Mouse (Mus musculus) 3T3-L1 (cell line): ENCODE data around the gene Psme4.
"Not testable (repeated sequence)": the region's sequence is repeated elsewhere in the genome, so short reads cannot be mapped to it uniquely, and the experiment has no call there.

ENCODE experiments used
- DNase-seq: peaks from one replicate; pipeline ENCODE4 v3.0.0-alpha.2; 2015; ENCODE audit warnings: low read depth, low spot score

Gene Psme4

DNA sequence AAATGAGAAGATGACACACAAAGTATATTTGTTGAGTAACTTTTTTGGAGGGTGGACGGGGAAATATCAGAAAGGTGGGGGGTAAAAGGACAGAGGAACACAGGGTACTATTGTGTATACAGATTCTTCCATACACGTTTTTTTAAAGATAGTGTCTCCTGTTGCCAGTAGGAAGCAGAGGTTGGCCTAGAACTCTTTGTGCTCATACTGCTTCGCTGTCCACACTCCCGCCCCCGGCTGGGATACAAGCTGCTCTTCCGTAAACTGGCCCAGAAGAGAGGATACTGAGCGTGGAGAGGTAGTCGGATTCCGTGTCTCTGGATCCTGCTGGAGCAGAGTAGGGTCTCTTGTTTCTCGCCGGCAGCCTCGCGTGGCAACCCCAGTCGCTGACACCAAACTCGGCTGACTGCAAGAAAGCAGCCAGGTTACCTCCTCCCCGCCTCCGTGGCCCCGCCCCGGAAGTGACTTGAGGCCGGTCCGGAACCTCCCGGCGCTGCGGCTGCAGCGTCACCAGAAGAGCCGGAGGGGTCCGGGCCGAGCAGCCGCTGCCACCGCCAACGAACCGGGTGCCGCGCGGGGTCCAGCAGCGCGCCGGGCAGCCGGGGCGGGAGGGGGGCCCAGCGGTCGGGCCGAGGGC is at the start of gene Psme4:
Psme4 (plus strand) TSS at position 460 of the 637 bp plus-strand sequence.
- peak; percentile 96 for DNase-seq

DNA sequence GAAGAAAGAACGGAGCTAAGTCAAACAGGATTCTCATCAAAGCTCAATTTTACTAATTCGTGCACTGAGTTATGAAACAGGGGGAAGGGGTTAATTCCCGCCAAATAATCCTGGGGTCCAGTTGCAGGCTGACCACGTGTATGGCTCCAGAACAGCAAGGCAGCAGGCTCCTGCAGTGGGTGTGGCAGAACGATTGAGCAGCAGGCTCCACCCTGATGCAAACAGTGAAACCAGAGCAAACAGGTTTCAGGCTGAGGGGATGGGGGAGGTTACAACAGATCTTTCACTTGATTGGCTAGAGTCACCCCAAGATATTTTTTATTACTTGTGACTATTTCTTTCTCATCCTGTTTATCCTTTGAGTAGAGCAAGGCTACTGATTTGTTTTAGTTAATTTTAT is 48.1 kb upstream of the Psme4 start:
- DNase-seq = no peak

- no peak for DNase-seq
These were observed 40.8 kb upstream of the Psme4 start for GRCm38 (mm10) chr11:30730721-30731120.

- no peak for DNase-seq
These were observed 38.1 kb upstream of the Psme4 start for GRCm38 (mm10) chr11:30733376-30733775.

GRCm38 (mm10) chr11:30743991-30744390 is 27.5 kb upstream of the Psme4 start:
- peak; percentile 55 for DNase-seq

DNA sequence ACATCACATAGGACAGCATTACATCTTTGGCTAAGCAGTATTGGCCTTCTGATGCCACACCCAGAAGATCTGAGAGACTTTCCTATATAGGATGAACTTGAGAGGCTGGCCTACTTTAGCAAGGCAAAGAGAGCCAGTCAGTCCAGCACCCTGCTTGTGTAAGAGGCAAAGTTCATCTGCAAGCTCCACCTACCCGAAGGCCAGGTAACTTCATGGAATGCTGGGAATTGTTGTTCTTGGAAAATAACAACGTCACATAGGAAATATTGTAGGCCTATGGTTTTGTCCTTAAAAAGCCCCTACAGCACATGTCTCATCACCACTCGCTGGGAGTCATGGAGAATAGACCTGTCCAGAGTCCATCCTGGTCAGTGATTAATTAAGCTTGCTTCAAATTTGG is 22.6 kb upstream of the Psme4 start:
- no peak for DNase-seq

GRCm38 (mm10) chr11:30749587-30749986 is 21.9 kb upstream of the Psme4 start:
- no peak for DNase-seq

GRCm38 (mm10) chr11:30750039-30750823 is 21.3 kb upstream of the Psme4 start:
- DNase-seq = peak; percentile 80

DNA sequence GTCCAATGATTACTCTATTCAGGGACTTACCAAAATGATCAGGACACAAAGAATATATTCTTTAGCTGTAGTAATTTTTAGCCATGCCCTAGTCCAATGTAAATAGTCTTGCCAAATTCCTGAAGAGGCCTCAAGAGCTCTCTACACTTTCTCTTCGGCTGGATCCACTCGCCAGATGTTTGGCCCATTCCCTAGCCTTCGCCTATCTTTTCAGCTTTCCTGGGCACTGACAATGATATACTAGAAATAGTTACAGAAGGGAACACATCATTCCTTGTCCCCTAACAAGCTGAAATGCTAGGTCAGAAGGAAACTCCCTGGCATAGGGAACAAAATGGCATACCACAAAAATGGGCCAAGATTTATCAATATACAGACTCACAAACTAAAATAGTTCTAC is 18.6 kb upstream of the Psme4 start:
- no peak for DNase-seq

DNA sequence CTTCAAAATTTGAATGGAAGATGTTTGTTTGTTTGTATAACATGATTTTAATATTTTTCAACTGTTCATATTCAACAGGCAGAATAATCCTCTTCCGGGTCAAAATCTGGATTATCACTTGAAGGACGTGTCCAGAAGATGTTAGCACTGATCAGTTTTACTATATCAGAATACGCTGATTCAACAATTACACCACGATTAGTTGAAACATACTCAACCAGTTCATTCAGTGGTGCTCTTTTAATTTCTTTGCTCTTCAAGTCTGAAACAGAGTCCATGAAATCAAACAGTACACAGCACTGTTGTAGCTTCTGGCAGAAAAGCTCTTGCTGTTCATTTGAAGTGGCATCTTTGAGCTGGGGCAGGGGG is 17.1 kb upstream of the Psme4 start:
- not testable (repeated sequence) for DNase-seq

- DNase-seq = no peak
These were observed 16.5 kb upstream of the Psme4 start for GRCm38 (mm10) chr11:30754855-30755530.

DNA sequence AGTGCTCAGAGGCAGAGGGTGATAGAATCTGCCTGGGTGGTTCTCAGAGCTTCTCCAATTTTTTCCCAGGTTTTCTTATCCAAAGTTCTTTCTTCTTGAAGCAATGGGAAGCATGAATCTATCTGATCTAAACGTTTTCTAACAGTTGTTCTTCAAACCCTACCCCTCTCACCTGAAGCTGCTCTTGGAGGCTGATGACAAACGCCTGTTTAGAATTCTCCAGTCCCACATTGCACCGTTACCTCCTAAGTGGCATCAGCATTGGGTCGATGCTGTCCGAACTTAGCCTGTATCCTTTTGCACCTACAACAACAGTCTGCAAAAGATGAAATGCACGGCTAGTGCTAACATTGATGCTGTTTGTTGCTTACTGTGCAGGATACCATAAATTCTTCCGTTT is 10.1 kb upstream of the Psme4 start:
- no peak for DNase-seq

GRCm38 (mm10) chr11:30761891-30762290 is 9.6 kb upstream of the Psme4 start:
- DNase-seq = no peak

DNA sequence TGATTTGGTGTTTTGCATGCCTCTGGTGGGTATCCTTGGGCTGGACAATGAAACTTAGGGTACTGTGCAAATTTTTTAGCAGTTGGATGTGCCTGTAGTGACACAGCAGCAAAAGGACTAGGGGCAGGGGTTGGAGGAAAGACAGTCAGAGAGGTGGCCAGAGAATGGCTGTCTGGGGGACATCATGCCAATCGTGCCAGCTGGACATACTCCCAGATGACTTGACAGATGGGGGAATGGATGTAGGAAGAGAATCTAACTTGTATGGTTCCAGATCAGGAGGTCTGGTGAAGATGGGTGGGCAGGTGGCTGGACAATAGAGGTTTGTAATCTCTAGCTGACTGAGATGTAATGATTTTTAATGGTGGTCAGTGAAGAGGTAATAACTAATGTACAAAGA is 6.5 kb upstream of the Psme4 start:
- no peak for DNase-seq

DNA sequence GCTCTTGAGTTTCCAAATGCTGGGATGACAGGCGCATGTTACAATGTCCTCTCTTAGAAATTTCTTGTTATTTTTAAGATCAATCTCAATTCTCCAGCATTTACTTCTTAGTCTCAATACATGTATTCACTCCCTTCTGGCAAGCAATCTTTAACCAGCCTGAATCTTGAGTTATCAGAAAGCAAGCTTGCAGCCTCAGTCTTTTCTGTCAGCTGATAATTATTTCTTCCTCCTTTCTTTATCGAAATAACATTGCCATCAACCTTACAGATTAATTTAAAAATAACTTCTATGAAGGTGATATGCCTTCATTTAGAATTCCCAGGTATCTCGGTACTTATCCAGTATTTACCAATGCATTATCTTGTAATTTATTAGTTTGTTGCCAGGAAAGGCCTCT is 709 bp upstream of the Psme4 start:
- DNase-seq = no peak

DNA sequence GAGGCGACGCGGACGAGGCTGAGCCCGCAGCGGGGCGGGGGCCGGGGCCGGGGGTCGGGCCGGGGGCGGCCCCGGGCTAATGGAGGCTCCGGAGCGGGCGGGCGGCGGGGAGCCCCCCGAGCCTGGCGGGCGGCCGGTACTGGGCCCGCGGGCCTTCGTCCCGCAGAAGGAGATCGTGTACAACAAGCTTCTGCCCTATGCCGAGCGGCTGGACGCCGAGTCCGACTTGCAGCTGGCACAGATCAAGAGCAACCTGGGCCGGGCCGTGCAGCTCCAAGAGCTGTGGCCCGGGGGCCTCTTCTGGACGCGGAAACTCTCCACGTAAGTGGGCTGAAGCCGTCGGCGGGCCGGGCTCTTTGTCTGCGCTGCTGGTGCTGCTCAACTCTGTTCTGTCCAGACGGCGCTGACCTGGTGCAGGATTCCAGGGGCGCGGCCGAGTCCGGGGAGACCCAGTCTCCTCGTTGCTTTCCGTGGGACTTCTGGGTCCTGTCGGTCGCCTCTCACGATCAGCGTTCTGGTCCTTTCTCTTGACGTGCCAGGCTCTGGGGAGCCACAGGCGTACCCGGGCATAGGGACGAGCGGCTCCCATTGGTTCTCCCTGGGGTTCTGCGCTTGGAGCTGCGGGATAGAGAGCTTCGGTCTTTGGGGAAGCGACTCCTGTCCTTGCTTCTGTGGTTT is 517 bp downstream of the Psme4 start:
- DNase-seq = peak; percentile 60

DNA sequence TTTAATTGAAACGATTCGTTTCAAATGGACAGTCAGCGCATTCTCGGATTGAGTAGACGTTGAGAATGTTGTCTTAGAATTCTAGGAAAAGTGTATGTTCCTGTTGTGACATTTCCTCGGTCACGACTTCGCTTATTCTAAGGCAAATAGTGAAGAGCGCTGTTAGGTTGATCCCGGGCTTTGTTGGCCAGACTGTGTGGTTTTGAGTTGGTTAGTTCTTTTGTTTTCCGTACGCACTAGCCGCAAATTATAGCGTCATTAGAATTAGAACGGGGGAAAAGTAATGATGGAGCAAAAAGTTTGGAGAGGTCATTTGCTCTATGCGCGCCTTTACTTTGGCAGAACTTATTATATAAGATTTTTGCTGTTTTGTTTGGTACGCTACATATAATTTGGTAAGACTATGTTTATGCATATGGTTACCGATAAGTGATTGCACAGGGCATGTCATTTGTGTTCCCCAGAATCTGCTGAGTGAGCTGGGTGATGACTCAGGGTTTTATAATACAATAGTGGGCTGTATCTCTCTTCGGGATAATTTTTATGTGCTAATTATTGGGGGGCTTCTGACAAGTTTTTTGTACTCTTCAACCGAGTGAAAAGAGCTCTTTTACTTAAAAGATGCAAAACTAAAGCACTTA is 1.4 kb downstream of the Psme4 start:
- DNase-seq = peak; percentile 54

- no peak for DNase-seq
These were observed 3.1 kb downstream of the Psme4 start for GRCm38 (mm10) chr11:30774638-30775037.

DNA sequence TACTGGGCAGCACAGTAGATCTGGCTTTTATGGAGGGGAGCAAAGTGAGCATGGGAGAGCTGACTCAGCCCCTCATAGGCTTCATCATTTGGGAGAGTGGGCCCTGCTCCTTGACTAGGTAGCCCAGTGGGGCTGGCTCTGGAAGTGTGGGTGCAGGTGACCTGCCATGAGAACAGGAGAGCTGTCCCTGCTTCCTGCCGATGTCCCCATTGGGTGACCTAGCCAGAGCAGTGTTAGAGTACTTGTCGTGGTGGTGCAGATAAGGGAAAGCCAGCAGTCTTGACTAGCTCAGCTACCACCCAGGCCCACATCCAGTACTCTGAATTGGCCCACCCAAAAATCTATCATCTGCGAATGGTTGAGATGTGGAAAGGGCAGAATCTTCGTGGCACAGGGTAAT is 6.0 kb downstream of the Psme4 start:
- DNase-seq = no peak

- no peak for DNase-seq
These were observed 9.4 kb downstream of the Psme4 start for GRCm38 (mm10) chr11:30780893-30781292.

DNA sequence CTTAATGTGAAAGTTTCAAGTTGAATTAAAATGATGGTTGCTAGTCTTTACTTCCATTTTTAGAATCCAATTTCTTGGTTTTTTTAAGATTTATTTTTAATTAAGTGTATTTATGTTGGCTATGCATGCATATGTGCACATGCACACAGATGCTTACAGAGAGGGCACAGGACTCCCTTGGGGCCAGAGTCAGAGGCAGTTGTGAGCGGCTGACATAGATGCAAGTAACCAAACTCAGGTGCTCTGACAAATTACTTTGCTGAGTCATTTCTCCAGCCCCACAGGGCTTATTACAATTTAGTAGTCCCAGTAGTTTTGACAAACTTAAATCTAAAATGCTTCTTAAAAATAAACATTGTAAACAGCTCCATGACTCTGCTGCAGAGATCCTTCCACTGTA is 10.1 kb downstream of the Psme4 start:
- no peak for DNase-seq

DNA sequence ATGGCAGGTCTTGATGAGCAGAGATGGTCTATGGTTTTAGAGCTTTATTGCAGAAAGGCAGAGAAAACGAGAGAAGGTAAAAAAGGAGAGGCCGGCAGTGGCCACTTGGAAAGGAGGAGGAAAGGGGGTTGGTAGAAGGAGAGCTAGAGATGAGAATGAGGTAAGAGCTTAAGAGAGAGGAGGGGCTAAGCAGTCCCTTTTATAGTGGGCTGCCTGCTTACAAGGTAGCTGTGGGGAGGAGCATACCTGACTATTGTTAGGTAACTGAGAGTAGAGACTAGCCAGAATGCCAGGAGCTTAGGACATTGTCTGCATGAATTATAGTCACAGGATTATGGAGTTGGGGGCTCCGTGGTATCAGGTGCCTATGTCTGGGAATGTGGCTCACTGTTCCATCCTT is 14.0 kb downstream of the Psme4 start:
- DNase-seq = no peak
